Mouse (Mus musculus) mouse trophoblast stem cell (cell line): ENCODE measurements around the gene Tmem102.

ENCODE experiments used
- in situ Hi-C, 2 experiments: fragments of 300-500 bp; cut with MseI, MboI; formaldehyde crosslinking; loops; 2 replicates in 1 of 2; 3 replicates in 1 of 2; pipeline ENCODE4 v1.15.1; 2025

Tmem102 gene

DNA sequence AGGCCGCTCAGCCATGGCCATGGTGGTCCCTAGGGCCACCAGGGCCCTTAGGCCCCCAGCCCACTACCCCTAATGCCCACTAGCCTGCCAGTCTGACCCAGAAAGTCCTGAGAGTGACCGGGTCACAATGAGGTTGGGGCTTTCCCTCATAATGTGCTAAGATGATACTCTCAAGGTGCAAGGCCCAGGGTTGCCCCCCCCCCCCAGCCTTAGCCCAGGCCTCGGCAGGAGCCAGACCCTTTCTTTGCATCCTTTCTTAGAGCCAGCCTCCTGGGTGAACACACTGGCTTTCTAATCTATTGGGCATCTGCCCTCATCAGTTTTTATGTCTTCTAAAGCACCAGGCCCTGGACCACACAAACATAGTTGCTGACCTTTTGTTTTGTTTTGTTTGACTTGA lies 16.7 kb upstream of the Tmem102 start, which contains the start of gene Spem1:
Gene Spem1, minus strand, starts transcription at position 101 of the 400 bp plus-strand sequence.
- in situ Hi-C loops: no loop called here

GRCm38 (mm10) chr11:69818871-69819270 lies 13.4 kb upstream of the Tmem102 start:
- in situ Hi-C loops: no loop called here

DNA sequence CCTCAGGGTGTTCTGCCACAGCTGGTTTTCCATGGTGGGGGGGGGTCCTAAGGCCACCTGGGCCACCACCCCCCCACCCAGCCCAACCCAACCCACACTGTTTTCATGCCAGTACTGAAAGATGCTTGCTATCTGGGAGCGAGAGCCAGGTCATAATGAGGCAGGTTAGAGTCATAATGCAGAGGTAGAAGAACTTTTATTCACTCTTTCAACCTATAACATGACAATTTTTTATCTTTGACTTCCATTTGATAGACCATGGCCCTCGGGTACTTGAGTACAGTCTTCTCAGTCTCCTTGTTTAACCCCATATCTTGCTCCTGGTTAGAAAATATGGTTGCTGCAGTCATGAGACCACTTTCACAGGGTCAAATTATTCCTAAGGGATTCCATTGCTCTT lies 12.9 kb upstream of the Tmem102 start, which contains the start of gene Spem2:
Gene Spem2, minus strand, starts transcription at position 101 of the 400 bp plus-strand sequence.
- in situ Hi-C loops: no loop called here

DNA sequence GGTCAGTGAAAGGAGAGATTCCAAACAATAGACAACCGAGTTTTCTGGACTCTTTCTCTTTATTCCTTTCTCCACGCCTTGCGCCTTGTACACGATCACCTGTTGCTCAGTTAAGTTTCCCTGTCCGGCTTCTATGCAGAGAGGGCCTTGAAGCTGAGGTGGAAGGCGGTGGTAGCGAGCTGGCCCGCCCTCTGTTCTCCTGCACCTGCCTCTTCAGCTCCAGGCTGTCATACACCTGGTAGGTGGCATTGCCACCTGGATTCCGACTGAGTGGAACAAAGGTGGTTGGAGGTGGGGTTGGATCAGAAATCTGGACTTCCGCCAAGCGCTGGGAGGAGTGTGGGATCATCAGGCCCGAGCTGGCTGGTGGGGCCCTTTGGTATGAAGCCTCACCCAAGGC lies 11.1 kb upstream of the Tmem102 start:
- in situ Hi-C loops: no loop called here

DNA sequence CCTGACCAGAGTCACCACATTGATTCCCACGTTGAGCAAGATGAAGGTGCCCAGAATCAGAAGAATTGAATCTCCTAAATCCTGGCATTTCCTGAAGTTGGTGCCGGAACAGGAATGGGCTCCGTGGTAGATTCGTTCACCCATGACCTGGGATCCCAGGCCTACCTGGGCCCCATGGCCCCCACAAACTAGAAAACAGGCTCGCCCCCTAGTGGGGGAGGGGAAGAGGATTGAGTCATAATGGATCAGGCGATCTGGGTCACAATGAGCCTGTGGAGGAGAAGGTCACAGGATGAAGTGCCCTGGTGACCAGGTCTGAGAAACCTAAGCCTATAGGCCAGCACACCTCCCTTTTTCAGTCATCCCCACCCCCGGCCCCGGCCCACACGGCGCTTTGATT lies 9.7 kb upstream of the Tmem102 start, which contains the start of gene Gm39566:
Gene Gm39566, minus strand, starts transcription at position 144 of the 400 bp plus-strand sequence.
- in situ Hi-C loops: no loop called here

GRCm38 (mm10) chr11:69810280-69810679 lies 4.9 kb upstream of the Tmem102 start:
- in situ Hi-C loops: no loop called here

- in situ Hi-C loops: loop anchor here (5.0 kb wide), 1 partner anchor 70 kb away; the partner anchor contains the start of gene Tmem95 (in 2 of the 2)
Observed at GRCm38 (mm10) chr11:69807641-69808040, 2.2 kb upstream of the Tmem102 start.

GRCm38 (mm10) chr11:69806378-69806777 lies 954 bp upstream of the Tmem102 start:
- in situ Hi-C loops: loop anchor here (5.0 kb wide), 1 partner anchor 71 kb away; the partner anchor contains the start of gene Tmem95 (in 2 of the 2)

- in situ Hi-C loops: no loop called here
Observed at GRCm38 (mm10) chr11:69804652-69804940, 828 bp downstream of the Tmem102 start.

DNA sequence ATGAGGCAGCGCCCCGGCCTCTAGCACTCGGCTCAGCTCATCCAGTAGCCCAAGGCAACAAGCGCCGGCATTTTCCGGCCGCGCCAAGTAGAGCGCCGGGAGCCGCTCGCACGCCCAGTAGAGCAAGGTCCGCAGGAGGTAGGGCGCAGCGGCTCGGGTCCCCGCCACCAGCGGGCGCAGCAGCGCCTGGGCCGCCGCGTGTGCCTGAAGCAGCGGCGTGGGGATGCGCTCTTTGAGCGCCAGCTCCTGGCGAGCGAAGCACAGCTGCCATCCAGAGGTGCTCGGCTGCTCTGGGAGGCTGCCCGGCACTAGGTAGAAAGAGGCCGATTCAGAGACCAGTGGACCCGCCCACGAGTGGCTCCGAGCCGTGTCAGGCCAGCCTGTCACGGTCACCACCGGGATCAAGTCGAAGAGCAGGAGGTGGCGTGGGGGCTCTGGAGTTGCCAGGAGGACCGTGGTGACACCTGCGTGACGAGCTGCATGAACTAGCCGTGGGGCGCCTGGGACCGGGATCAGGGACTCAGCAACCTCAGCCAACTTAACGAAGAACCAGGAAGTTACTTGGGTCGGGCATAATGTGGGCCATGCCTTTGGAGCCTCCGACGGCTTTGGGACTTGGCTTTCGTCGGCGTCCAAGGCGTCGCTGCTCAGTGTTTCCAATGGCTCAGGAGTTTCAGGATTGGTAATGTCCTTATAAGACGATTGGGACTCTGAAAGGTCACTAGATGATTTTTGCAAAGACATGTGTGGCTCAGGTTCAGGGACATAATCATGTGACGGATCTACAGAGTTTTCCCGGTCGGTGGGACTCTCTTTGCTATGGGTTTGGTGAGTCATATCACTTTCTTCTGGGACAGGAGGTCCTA lies 1.4 kb downstream of the Tmem102 start:
- in situ Hi-C loops: no loop called here

GRCm38 (mm10) chr11:69803328-69803727 lies 2.1 kb downstream of the Tmem102 start:
- in situ Hi-C loops: no loop called here

DNA sequence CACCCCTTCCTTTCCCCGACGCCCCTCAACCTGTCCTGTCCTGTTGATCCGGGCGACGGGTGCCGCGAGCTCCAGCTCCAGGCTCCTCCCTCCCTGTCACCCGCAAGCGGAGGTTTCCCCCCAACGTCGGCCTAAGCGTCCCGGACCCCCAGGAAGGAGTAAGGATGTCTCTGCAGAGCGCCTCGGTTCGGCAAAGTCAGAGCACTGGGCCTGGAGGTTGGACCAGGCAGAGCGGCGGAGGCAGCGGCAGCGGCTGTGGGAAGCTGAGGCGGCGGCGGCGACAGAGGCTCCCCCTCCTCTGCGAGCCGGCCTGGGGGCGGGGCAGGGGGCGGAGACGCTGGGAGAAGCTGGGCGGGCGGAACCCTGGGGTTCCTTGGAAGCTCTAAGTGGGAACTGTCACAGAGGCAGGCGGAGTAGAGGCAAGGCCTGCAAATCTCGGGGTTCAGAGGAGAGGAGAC lies 2.7 kb downstream of the Tmem102 start:
- in situ Hi-C loops: no loop called here

DNA sequence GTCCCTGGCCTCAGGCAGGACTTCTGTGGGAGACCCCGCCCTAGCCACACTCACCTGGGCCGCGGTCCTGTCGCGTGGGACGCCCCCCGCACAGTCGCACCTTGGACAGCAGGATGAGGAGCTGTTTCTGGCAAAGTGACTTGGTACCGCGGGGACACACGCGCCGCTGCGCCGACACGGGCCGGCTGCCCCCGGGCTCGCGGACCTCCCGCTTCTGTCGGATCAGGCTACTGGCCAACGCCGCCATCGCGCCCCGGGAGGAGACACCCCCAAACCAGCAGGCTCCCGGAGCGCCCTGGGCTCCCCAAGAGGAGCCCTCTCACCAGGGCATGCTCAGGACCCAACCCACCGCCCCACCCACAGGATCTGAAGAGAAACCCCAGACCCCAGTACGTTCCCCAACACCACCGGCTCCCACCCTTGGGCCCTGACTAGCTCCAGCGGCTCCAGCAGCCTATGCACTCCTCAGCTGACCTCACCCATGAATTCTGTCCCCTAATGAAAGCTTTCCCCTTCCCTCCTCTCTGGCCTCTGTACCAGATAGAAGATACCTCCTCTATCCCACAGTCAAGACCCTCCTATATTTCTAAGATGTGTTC lies 3.9 kb downstream of the Tmem102 start, which contains the start of gene Fgf11:
Gene Fgf11, minus strand, starts transcription at position 479 of the 599 bp plus-strand sequence.
- in situ Hi-C loops: no loop called here

- in situ Hi-C loops: no loop called here
Observed at GRCm38 (mm10) chr11:69800392-69801197, 4.8 kb downstream of the Tmem102 start.

DNA sequence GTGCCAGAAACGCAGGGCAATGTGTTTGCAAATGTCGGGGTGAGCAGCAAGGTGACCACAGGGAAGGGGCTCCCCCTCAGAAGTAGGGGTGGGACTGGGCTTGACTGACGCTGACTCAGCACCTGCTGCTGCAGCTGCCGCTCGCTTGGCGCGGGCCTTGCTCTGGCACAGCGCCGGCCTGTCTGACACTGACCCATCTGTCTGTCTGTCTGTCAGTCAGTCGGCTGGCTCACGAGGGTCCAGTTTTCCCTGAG lies 5.4 kb downstream of the Tmem102 start:
- in situ Hi-C loops: no loop called here

DNA sequence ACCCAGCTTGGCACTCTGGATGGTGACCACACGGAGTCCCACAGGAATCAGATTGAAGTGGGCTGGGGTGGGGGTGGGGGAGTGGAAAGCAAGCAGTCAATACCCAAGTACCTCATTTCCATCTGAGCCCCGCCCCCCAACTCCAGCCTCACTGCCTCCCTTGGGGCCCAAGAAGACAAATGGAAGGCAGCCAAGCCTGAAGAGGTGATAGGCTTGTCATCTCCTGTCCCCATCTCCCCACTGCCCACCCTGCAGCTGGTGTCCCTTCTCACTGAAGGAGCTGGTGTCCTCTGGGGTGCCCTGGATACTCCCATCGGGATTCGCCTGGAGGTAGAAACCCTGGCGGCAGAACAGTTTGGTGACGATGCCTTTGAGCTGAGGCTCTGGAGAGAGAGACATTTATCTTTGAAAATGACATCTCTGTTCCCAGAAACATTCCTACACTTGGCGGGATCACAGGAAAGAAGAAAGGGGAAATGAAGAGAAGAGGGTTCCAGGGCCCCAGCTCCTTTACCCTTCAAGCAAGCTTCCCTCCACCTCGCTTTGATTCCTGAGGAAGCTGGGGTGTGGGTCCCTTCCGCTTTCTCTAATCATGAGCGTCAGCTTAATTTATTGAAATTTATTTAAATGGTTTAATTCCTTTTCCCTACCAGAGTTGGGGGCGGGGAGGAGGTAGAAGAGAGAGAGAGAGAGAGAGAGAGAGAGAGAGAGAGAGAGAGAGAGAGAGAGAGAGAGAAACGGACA lies 5.9 kb downstream of the Tmem102 start:
- in situ Hi-C loops: no loop called here

- in situ Hi-C loops: no loop called here
Observed at GRCm38 (mm10) chr11:69797924-69798323, 7.5 kb downstream of the Tmem102 start.

DNA sequence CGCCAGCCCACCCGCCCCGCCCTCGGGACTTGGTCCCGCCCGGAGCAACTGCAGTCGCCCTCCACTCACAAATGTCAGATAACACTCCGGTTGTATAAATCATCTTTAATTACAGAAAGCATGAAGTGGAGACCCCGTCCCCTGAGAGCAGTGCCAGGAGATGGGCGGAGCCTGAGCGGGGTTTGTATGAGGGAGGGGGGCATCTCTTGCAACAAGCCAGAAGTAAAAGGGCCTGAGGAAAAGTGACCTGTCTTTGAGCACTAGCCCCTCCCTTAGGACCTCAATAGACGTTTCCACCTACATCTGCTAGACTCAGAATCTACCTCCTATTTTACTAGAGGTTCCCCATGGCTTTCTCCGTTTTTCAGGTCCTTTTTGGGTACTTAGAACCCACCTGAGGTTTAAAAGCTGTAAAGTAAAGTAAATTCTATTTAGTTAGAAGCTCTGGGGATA lies 9.4 kb downstream of the Tmem102 start:
- in situ Hi-C loops: no loop called here

GRCm38 (mm10) chr11:69795168-69795982 lies 10.0 kb downstream of the Tmem102 start, which contains the start of gene Chrnb1:
Gene Chrnb1 (minus strand): TSS chr11:69795943.
- in situ Hi-C loops: no loop called here

DNA sequence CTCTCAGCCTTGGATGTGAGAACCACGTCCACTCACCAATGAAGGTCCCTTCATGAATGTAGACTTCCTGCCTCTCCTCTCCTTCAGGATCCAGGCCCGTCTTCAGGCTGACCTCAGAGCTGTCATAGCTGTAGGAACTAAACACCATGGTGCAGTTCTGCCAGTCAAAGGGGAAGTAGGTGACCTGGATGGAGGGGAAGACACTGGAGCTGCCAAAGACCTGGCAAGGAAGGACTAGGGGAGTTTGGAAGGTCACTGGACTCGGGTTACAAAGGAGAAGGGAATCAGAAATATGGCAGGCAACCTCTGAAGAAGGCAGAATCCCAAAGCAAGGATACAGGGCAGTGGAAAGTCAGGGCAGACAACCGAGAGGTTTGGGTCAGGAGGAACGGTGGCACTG lies 12.0 kb downstream of the Tmem102 start:
- in situ Hi-C loops: no loop called here
